31 mouse cellular contexts compared by ENCODE assay signal in genomic region chr1:59619201-59619600, GRCm38 (mm10).
"Had no signal": no experiment of that assay in that cellular context is flagged by ENCODE, and none has a peak within 500 bp of the region (broad histone marks: within the 10 kb centered on the region; RNA-seq: fewer than 3 reads in every experiment).

No protein-coding gene starts in this region.

- H3K4me2 ChIP-seq: limb, embryonic 12.5 days; limb, embryonic 13.5 days; limb, embryonic 15.5 days; liver, embryonic 11.5 days; liver, embryonic 12.5 days; liver, embryonic 13.5 days; liver, embryonic 15.5 days; lung, embryonic 14.5 days; lung, embryonic 15.5 days; midbrain, embryonic 11.5 days; midbrain, embryonic 12.5 days; midbrain, embryonic 13.5 days; midbrain, embryonic 15.5 days had no signal

- H3K4me1 ChIP-seq: limb, embryonic 10.5 days; limb, embryonic 12.5 days; limb, embryonic 13.5 days; limb, embryonic 15.5 days; liver, embryonic 12.5 days; liver, embryonic 13.5 days; liver, embryonic 15.5 days; lung, embryonic 15.5 days; midbrain, embryonic 12.5 days; midbrain, embryonic 13.5 days; midbrain, embryonic 15.5 days had no signal

- H3K9ac ChIP-seq: limb, embryonic 12.5 days; limb, embryonic 13.5 days; limb, embryonic 15.5 days; liver, embryonic 12.5 days; liver, embryonic 13.5 days; liver, embryonic 14.5 days; liver, embryonic 15.5 days; liver, postnatal 0 days; lung, embryonic 14.5 days; lung, embryonic 15.5 days; midbrain, embryonic 12.5 days; midbrain, embryonic 13.5 days; midbrain, embryonic 15.5 days had no signal

- H3K4me3 ChIP-seq: limb, embryonic 10.5 days; limb, embryonic 12.5 days; limb, embryonic 13.5 days; limb, embryonic 15.5 days; liver, embryonic 12.5 days; liver, embryonic 13.5 days; liver, embryonic 15.5 days; lung, embryonic 15.5 days; megakaryocyte, embryonic 14.5 days; midbrain, embryonic 10.5 days; midbrain, embryonic 12.5 days; midbrain, embryonic 13.5 days; midbrain, embryonic 15.5 days; myocyte had no signal

- H3K9me3 ChIP-seq: limb, embryonic 10.5 days; limb, embryonic 12.5 days; limb, embryonic 13.5 days; limb, embryonic 15.5 days; liver, embryonic 12.5 days; liver, embryonic 13.5 days; liver, embryonic 15.5 days; lung, embryonic 15.5 days; megakaryocyte, embryonic 14.5 days; midbrain, embryonic 10.5 days; midbrain, embryonic 12.5 days; midbrain, embryonic 13.5 days; midbrain, embryonic 15.5 days had no signal

- H3K27me3 ChIP-seq: limb, embryonic 12.5 days; limb, embryonic 13.5 days; limb, embryonic 15.5 days; liver, embryonic 12.5 days; liver, embryonic 13.5 days; lung, embryonic 15.5 days; midbrain, embryonic 12.5 days; midbrain, embryonic 13.5 days; midbrain, embryonic 15.5 days had no signal

- ATAC-seq: liver, embryonic 12.5 days; liver, postnatal 0 days; lung, postnatal 0 days; midbrain, embryonic 13.5 days; midbrain, embryonic 15.5 days; midbrain, embryonic 16.5 days had no signal

- DNase-seq: left cerebral cortex, postnatal 4 days; liver; liver, embryonic 13.5 days; liver, postnatal 0 days; lung, adult 18-20 months; lung, adult 2 months; lung, embryonic 14.5 days; lung, postnatal 10 days; lung, postnatal 14 days; lung, postnatal 36 days; lung, postnatal 4 days; midbrain, embryonic 14.5 days had no signal

- H3K27ac ChIP-seq: limb, embryonic 10.5 days; limb, embryonic 12.5 days; limb, embryonic 13.5 days; limb, embryonic 15.5 days; liver, embryonic 12.5 days; liver, embryonic 13.5 days; liver, embryonic 14.5 days; liver, embryonic 15.5 days; lung, embryonic 15.5 days; macrophage; midbrain, embryonic 10.5 days; midbrain, embryonic 12.5 days; midbrain, embryonic 13.5 days; midbrain, embryonic 15.5 days had no signal

- H3K36me3 ChIP-seq: limb, embryonic 10.5 days; limb, embryonic 12.5 days; limb, embryonic 13.5 days; limb, embryonic 15.5 days; liver, embryonic 12.5 days; liver, embryonic 13.5 days; liver, embryonic 15.5 days; lung, embryonic 15.5 days; midbrain, embryonic 10.5 days; midbrain, embryonic 12.5 days; midbrain, embryonic 13.5 days; midbrain, embryonic 15.5 days had no signal
